Mouse (Mus musculus): ENCODE results near the gene Col4a2. TPM values are rescaled to one million over a fixed set of nuclear protein-coding genes. Genes with fewer than 3 reads are reported as not detected.

The Col4a2 gene
- polyA plus RNA-seq, 1 experiment from 2014 or later = 56.3 TPM

DNA sequence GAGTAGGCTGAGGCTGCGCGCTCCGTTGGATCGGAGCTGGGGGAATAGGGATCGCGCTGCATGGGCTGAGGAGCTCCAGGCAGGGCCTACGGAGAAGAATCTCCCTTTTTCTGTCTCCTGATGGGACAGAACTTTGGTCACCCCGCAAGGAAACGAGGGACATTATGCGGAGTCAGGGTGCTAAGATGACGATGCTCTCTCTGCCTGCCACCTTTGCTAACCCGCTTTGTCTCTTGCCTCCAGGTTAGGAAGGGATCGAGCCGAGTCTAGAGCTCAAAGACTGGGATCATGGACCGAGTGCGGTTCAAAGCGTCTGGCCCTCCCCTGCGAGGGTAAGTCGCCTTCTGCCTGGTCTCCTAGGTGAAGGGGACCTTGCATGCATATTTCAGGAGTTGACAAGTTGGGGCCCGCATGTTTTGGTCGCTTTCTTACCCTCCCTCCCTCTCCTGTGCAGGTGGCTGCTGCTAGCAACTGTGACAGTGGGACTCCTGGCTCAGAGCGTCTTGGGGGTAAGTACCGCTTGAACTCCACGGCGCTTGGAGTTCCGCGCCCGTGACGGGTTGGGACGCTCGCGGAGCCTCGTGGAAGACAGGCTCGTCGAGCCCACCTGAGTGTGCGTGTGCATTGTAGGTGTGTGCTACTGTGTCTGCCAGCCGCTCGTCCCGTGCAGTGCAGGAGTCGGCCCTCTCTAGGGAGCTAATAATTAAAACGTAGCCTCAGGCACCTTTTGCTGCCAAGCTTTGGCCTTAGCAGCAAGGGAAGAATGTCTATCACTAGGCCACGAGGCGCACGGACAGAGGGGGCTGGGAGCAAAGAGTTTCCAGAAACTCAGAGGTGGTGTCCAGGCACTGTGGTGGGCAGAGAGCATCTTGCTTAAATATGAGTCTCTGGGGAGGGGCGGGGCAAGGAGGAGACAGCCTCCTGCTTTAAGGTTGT is 839 bp downstream of the Col4a2 start:
- no peaks in the 10 kb centered on the region for H3K9me3 ChIP-seq
- H3K27me3 ChIP-seq = 0 out of 2 replicates have a peak, but pooled peaks cover 6% of the 10 kb centered on the region
- WGBS = 3% methylated on average over 45 of the region's 45 CpGs
- H3K4me3 ChIP-seq = peak overlapping the region; percentile 77
- H3K9ac ChIP-seq = peak overlapping the region; percentile 92
- peak overlapping the region; percentile 93 for H3K4me2 ChIP-seq (replicated peaks)
- 0 out of 2 replicates have a peak, but pooled peaks have one; percentile 30 for ATAC-seq (ENCODE audit: low FRiP score, low read depth)
- peaks cover 44% of the 10 kb centered on the region for H3K4me1 ChIP-seq
- H3K36me3 ChIP-seq = peaks cover 3% of the 10 kb centered on the region; the same call in 1 of the 2 replicates
- peak overlapping the region; percentile 85; the same call in 1 of the 2 replicates for H3K27ac ChIP-seq

DNA sequence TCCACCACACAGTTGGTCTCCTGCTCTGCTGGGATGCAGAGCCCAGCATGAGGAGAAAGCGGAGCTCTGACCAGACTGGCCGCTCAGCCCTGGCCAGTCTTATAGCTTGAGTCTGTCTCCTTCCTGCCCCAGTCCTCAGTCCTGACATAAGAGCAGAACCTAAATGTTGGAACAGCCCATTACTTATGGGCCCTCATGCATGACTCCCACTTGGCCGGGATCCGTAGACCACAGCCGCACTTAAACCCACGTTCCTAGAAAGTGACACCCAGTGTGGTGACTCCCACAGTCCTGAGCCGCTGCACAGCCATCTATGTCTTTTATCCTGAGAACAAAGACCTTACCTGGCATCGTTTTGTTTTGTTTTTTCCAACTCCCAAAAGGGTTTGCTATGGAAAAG is 2.0 kb downstream of the Col4a2 start:
- Histone ChIP-seq H3K4me2 (replicated peaks) (peak overlapping the region; percentile 93), H3K4me3 (peak overlapping the region; percentile 77), H3K4me1 (peaks cover 41% of the 10 kb centered on the region), H3K27ac (no peak overlapping the region), H3K9ac (no peak overlapping the region), H3K36me3 (peaks cover 3% of the 10 kb centered on the region), H3K9me3 (no peaks in the 10 kb centered on the region), H3K27me3 (0 out of 2 replicates have a peak, but pooled peaks cover 6% of the 10 kb centered on the region)
- 86% methylated on average over 8 of the region's 8 CpGs for WGBS
- ATAC-seq (ENCODE audit: low FRiP score, low read depth) = no peak

DNA sequence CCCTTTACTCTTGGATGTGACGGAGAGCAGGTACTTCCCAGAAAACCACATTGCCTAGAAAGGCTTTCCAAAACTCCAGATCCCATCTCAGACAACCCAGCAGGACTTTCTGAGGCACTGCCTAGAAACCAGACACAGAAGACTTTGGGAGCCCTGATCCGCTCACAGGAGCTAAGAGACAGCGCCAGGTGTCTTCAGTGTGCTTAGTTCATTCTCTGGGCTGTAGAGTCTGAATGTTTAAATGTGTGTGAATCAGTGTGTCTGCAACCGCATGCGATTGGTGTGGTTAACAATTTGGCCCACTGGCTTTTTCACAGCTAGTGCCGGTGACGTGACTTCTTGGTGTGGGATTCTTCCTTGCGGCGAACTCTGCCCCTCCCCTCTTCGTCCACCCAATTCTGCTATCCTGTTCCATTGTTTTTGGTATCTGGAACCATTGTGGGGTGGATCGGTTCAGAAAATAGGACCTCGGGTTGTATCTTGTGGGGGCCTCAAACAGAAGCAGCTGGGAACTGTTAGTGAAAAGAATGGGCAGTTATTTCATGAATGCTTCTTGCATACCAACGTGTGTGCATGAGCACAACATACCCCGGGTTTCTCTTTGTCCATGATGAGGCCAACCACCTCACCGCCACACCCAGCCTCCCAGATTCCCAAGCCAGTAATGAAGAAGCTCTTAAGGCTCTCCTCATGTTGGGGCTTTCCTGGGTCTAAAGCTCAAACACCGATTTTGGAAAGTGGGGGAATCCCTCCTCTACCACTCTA is 2.8 kb downstream of the Col4a2 start:
- peaks cover 34% of the 10 kb centered on the region for H3K4me1 ChIP-seq
- peaks cover 3% of the 10 kb centered on the region for H3K36me3 ChIP-seq
- no peak overlapping the region for H3K4me3 ChIP-seq
- H3K4me2 ChIP-seq (replicated peaks) = peak overlapping the region; percentile 93
- WGBS = 86% methylated on average over 16 of the region's 16 CpGs
- H3K9me3 ChIP-seq = no peaks in the 10 kb centered on the region
- H3K27me3 ChIP-seq = 0 out of 2 replicates have a peak, but pooled peaks cover 4% of the 10 kb centered on the region
- H3K27ac ChIP-seq = no peak overlapping the region
- no peak overlapping the region for H3K9ac ChIP-seq
- ATAC-seq (ENCODE audit: low FRiP score, low read depth) = no peak

DNA sequence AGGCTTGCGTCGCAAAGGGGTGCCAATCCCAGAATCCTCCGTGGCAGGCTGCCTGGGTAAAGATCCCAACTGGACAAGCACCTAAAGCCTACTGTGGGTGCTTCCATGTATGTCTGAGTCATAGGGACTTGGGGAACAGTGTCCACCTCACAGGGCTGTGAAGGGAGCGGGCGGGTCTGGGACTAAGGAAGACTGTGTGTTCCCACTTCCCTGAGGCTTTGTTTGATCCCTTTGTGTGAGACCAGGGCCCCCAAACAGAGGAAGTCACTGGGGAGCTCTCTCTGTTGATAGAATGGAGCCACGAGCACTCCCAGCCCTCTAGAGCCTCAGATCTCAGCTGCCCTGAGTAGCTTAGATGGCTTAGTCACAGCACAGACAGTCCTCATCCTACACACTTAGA is 3.5 kb downstream of the Col4a2 start:
- Histone ChIP-seq H3K9ac (no peak overlapping the region), H3K9me3 (no peaks in the 10 kb centered on the region), H3K27me3 (0 out of 2 replicates have a peak, but pooled peaks cover 2% of the 10 kb centered on the region), H3K4me3 (no peak overlapping the region), H3K27ac (no peak overlapping the region), H3K4me2 (replicated peaks) (no peak overlapping the region), H3K36me3 (peaks cover 3% of the 10 kb centered on the region), H3K4me1 (peaks cover 27% of the 10 kb centered on the region)
- WGBS = 86% methylated on average over 6 of the region's 6 CpGs
- ATAC-seq (ENCODE audit: low FRiP score, low read depth) = no peak

- no peak overlapping the region for H3K4me2 ChIP-seq (replicated peaks)
- no peak for ATAC-seq (ENCODE audit: low FRiP score, low read depth)
- no peak overlapping the region for H3K4me3 ChIP-seq
- H3K9me3 ChIP-seq = no peaks in the 10 kb centered on the region
- H3K4me1 ChIP-seq = peaks cover 5% of the 10 kb centered on the region; the same call in 1 of the 2 replicates
- H3K9ac ChIP-seq = no peak overlapping the region
- H3K27ac ChIP-seq = no peak overlapping the region
- H3K36me3 ChIP-seq = peaks cover 3% of the 10 kb centered on the region
- WGBS = 90% methylated on average over 11 of the region's 11 CpGs
- H3K27me3 ChIP-seq = no peaks in the 10 kb centered on the region
Observed at GRCm38 (mm10) chr8:11319405-11319804, 6.8 kb downstream of the Col4a2 start.

GRCm38 (mm10) chr8:11321841-11322240 is 9.2 kb downstream of the Col4a2 start:
- 92% methylated on average over 7 of the region's 7 CpGs for whole genome bisulfite sequencing
- Histone ChIP-seq H3K9ac (no peak overlapping the region), H3K36me3 (peaks cover 2% of the 10 kb centered on the region), H3K27me3 (no peaks in the 10 kb centered on the region), H3K4me3 (no peak overlapping the region), H3K4me2 (replicated peaks) (no peak overlapping the region), H3K4me1 (peaks cover 17% of the 10 kb centered on the region), H3K27ac (no peak overlapping the region; the same call in 1 of the 2 replicates), H3K9me3 (no peaks in the 10 kb centered on the region)
- no peak for ATAC-seq (ENCODE audit: low FRiP score, low read depth)

- Histone ChIP-seq H3K4me1 (peaks cover 28% of the 10 kb centered on the region), H3K9me3 (no peaks in the 10 kb centered on the region), H3K9ac (no peak overlapping the region), H3K4me3 (no peak overlapping the region), H3K27ac (no peak overlapping the region), H3K27me3 (no peaks in the 10 kb centered on the region), H3K4me2 (replicated peaks) (no peak overlapping the region), H3K36me3 (no peaks in the 10 kb centered on the region; the same call in none of the 2 replicates)
- WGBS = 83% methylated on average over 5 of the region's 5 CpGs
- ATAC-seq (ENCODE audit: low FRiP score, low read depth) = no peak
Observed at GRCm38 (mm10) chr8:11322724-11323585, 10.3 kb downstream of the Col4a2 start.

GRCm38 (mm10) chr8:11323681-11324080 is 11.1 kb downstream of the Col4a2 start:
- Histone ChIP-seq H3K36me3 (no peaks in the 10 kb centered on the region; the same call in 1 of the 2 replicates), H3K27ac (no peak overlapping the region), H3K9me3 (no peaks in the 10 kb centered on the region), H3K4me1 (peaks cover 32% of the 10 kb centered on the region), H3K9ac (no peak overlapping the region), H3K4me3 (no peak overlapping the region), H3K27me3 (no peaks in the 10 kb centered on the region), H3K4me2 (replicated peaks) (no peak overlapping the region)
- no peak for ATAC-seq (ENCODE audit: low FRiP score, low read depth)
- WGBS = 79% methylated on average over 1 of the region's 1 CpGs

- Histone ChIP-seq H3K9ac (no peak overlapping the region), H3K9me3 (no peaks in the 10 kb centered on the region), H3K4me3 (no peak overlapping the region), H3K27me3 (no peaks in the 10 kb centered on the region), H3K36me3 (no peaks in the 10 kb centered on the region), H3K27ac (no peak overlapping the region), H3K4me1 (peaks cover 32% of the 10 kb centered on the region), H3K4me2 (replicated peaks) (no peak overlapping the region)
- 82% methylated on average over 6 of the region's 6 CpGs for WGBS
- no peak for ATAC-seq (ENCODE audit: low FRiP score, low read depth)
Observed at GRCm38 (mm10) chr8:11324801-11325395, 12.3 kb downstream of the Col4a2 start.

- Histone ChIP-seq H3K27me3 (no peaks in the 10 kb centered on the region), H3K4me1 (peaks cover 32% of the 10 kb centered on the region), H3K27ac (peak overlapping the region; percentile 52; the same call in 1 of the 2 replicates), H3K36me3 (no peaks in the 10 kb centered on the region), H3K9me3 (no peaks in the 10 kb centered on the region), H3K4me3 (no peak overlapping the region), H3K9ac (no peak overlapping the region), H3K4me2 (replicated peaks) (no peak overlapping the region)
- 28% methylated on average over 4 of the region's 4 CpGs for WGBS
- peak; percentile 82 for ATAC-seq (ENCODE audit: low FRiP score, low read depth)
Observed at GRCm38 (mm10) chr8:11327298-11327697, 14.7 kb downstream of the Col4a2 start.
